Mouse (Mus musculus): ENCODE measurements around the gene Lrrc8a.

GRCm38 (mm10) chr2:30255631-30256395, 18.3 kb downstream of the Lrrc8a start:
- TF ChIP-seq CTCF (conservative IDR thresholded peaks at IDR 0.05; ENCODE audit: insufficient read depth, insufficient read length, low read depth, low read length) (no peak), POLR2A (IDR thresholded peaks at IDR 0.05; ENCODE audit: low read depth, low read length) (no peak)

Data from kidney, adult 2 months (tissue).